Mouse (Mus musculus) brain, embryonic 14.5 days (tissue): ENCODE measurements around the gene H2afx.

Experiments used
- CTCF ChIP-seq: fragments of 200-500 bp; IDR thresholded peaks from 2 replicates; pipeline ENCODE4 v1.5.1; 2012; ENCODE audit warnings: inconsistent platforms, mild to moderate bottlenecking, moderate library complexity, borderline replicate concordance; ENCODE audit not compliant: insufficient read depth, insufficient read length; ENCODE audit errors: extremely low read depth
- POLR2A ChIP-seq: fragments of 200-500 bp; IDR thresholded peaks from 2 replicates; pipeline ENCODE4 v1.6.1; 2012; ENCODE audit warnings: mild to moderate bottlenecking, inconsistent platforms, borderline replicate concordance; ENCODE audit not compliant: poor library complexity, insufficient read depth, insufficient read length, severe bottlenecking; ENCODE audit errors: extremely low read depth

GRCm38 (mm10) chr9:44319105-44319886 lies 15.2 kb upstream of the H2afx start:
- TF ChIP-seq CTCF (no peak), POLR2A (no peak)
